Mouse (Mus musculus): ENCODE results near the gene Gm15262. TPM values are rescaled to one million over a fixed set of nuclear protein-coding genes. Genes with fewer than 3 reads are reported as not detected.

The Gm15262 gene
- polyA plus RNA-seq, 1 experiment: not detected

DNA sequence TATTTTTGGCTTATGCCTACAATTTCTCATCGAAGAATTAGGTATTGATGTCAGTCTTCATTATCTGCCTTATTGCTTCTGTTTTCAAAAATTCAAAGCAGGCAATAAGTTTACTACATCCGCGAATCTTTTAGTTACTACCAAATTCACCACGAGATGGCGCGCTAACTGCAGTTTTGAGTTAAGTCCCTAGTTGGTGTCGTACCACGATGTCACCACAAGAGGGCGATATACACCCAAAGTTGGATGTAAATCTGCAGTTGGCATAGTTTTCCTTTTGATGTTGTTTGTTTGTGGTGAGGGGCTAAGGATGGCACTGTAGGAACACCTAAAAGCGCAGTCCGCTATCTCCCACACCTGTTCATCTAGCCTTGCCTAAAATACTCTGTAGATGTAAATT lies 111.9 kb downstream of the Gm15262 start:
- Histone ChIP-seq H3K4me1 (ENCODE audit: control insufficient read depth, insufficient read depth, low read length) (no peaks in the 10 kb centered on the region), H3K4me3 (ENCODE audit: insufficient read depth, low read depth, low read length) (no peak overlapping the region), H3K27me3 (replicated peaks; ENCODE audit: control insufficient read depth, insufficient read depth, low read length) (no peaks in the 10 kb centered on the region), H3K27ac (ENCODE audit: insufficient read depth, low read depth, low read length) (no peak overlapping the region), H3K36me3 (ENCODE audit: control insufficient read depth, insufficient read depth, low read length) (no peaks in the 10 kb centered on the region)
- 16% methylated on average over 11 of the region's 11 CpGs for WGBS
- peak; percentile 69 for DNase-seq
- TF ChIP-seq CTCF (conservative IDR thresholded peaks at IDR 0.05; ENCODE audit: insufficient read depth, insufficient read length, low read depth, low read length) (peak; percentile 86), POLR2A (IDR thresholded peaks at IDR 0.05; ENCODE audit: low read depth, low read length) (no peak)

GRCm38 (mm10) chrX:161411151-161411550 lies 123.9 kb downstream of the Gm15262 start:
- 83% methylated on average over 1 of the region's 1 CpGs for WGBS
- DNase-seq: no peak
- H3K36me3 ChIP-seq (ENCODE audit: control insufficient read depth, insufficient read depth, low read length): no peaks in the 10 kb centered on the region

More at GRCm38 (mm10) chrX:161411151-161411550, 123.9 kb downstream of the Gm15262 start:
- Histone ChIP-seq H3K27ac (ENCODE audit: insufficient read depth, low read depth, low read length) (no peak overlapping the region), H3K4me1 (ENCODE audit: control insufficient read depth, insufficient read depth, low read length) (no peaks in the 10 kb centered on the region), H3K4me3 (ENCODE audit: insufficient read depth, low read depth, low read length) (no peak overlapping the region), H3K27me3 (replicated peaks; ENCODE audit: control insufficient read depth, insufficient read depth, low read length) (no peaks in the 10 kb centered on the region)
- TF ChIP-seq CTCF (conservative IDR thresholded peaks at IDR 0.05; ENCODE audit: insufficient read depth, insufficient read length, low read depth, low read length) (no peak), POLR2A (IDR thresholded peaks at IDR 0.05; ENCODE audit: low read depth, low read length) (no peak)

Other genes starting within 250 kb of the Gm15262 start
- 0.14 TPM in 2 replicates for gene Scml2, start 170.3 kb upstream of the Gm15262 start, polyA plus RNA-seq (2012; rRNA removed)

All from kidney, adult 2 months (tissue).